Mouse (Mus musculus): Measurements from ENCODE around the gene Cfap58.

Gene Cfap58

DNA sequence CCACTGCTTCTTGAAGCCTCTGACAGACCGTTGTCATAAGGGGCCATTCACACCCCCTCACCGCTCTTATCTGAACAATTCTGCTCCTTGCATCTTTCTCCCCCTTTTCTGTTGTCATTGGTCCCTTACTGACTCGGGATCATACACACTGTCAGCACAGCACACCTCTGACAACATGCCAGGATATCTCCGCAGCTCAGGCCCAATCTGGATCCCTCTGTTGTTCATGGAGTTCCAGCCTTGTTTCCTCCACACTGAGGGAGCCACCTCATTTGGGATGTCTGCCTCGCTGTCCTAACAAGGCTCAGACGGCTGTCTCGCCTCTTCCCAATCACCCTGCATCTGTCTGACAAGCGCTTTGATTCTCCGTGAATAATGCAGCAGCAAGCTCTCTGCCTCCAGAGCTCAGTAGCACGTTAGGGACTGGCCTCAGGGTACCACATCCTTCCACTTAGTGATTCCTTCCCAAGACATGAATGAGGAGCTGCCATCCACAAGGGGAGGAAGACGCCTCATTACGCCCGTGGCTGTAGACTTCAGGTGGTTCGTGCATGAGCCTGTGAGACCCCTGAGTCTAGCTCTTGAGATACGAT is 40.7 kb downstream of the Cfap58 start:
- DNase-seq (ENCODE audit: low read depth, low spot score) = no peak

DNA sequence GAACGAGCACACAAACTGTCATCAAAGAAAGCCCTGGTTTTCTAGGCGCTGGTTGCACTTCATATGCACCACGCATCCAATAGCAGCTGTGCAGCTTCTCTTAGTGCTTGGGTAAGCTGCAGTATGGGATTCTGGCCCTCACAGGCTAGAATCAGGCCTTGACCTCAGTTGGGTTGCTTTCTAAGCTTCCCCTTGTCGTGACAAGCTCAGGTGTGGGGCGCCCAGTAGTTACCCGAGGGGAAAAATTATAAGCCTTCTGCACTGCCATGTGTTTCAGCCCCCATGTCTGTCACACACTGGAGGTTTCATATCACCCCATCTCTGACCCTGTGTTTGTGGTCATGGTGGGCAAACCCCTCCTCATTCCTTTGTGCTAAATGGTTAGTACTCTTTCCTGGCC is 42.0 kb downstream of the Cfap58 start:
- no peak for DNase-seq (ENCODE audit: low read depth, low spot score)

GRCm38 (mm10) chr19:47980241-47980640 is 42.8 kb downstream of the Cfap58 start:
- DNase-seq (ENCODE audit: low read depth, low spot score) = peak; percentile 7

GRCm38 (mm10) chr19:47985606-47986213 is 48.2 kb downstream of the Cfap58 start:
- no peak for DNase-seq (ENCODE audit: low read depth, low spot score)

GRCm38 (mm10) chr19:47987986-47988385 is 50.5 kb downstream of the Cfap58 start:
- no peak for DNase-seq (ENCODE audit: low read depth, low spot score)

- peak; percentile 71 for DNase-seq (ENCODE audit: low read depth, low spot score)
Observed at GRCm38 (mm10) chr19:47988456-47988855, 51.0 kb downstream of the Cfap58 start.

DNA sequence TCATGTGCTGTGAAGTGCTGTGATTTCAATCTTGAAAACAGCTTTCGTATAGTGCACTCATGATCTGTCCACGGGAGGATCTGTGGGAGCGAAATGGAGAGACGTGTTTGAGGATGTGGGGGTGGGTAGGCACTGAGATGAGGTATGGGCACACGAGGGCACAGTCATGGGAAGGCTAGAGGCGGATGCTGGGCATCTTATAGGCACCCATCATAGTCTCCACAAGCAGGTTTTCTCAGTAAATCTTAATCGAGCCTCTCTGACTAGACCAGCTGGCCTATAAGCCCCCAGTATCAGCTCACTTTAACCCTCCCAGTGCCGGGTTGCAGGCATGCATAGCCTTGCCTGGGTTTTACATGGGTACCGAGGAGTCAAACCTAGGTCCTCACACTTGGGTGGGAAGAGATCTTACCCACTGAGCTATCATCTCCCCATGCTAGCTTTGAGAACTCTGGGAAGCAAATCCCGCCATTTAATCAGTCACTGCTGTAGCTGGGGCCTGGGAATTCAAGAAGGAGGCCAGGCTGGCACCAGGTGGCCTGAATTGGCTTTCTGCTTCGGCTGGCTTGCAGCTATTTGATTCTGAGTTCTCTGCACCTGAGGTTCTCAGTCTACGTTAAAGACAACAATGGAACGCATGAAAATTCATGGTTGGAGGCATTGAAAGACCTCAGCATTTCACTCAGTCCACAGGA is 51.6 kb downstream of the Cfap58 start:
- DNase-seq (ENCODE audit: low read depth, low spot score) = no peak

GRCm38 (mm10) chr19:47989575-47989891 is 52.1 kb downstream of the Cfap58 start:
- no peak for DNase-seq (ENCODE audit: low read depth, low spot score)

DNA sequence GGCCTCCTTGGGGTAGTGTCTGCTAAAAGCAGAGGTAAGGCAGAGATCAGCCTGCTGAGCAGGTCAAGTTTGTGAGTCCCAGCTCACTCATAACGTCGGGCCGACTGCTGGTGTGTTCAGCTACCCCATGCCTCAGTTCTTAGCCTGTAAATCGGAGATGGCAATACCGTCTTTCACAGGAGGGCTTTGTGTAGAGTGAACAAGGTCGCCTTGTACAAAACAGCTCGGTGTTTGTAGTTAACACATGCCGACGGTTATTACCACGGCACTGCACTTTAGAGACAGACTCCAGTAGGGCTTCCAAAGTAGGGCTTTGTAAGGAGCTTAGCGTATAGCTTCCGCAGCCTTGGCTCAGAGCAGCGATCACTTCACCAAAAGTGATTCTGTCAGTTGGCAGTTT is 63.8 kb downstream of the Cfap58 start:
- no peak for DNase-seq (ENCODE audit: low read depth, low spot score)

DNA sequence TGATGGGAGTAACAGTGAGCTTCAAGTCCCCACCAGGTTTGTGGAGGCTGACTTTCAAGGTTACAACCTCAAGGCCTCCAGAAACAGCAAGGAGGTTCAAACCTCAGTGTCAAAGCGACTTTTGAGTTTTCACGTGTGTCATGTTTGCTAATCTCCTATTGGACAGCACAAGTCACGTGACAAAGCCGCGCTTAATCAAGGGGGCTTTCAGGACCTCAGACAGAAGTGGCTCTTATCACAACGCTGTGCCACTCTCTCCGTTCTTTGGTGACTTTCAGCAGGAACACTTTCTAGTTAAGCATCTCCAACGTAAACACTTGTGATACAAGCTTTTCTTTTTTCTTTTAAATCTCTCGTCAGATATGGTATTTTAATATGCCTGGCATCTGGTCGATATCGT is 64.3 kb downstream of the Cfap58 start:
- no peak for DNase-seq (ENCODE audit: low read depth, low spot score)

DNA sequence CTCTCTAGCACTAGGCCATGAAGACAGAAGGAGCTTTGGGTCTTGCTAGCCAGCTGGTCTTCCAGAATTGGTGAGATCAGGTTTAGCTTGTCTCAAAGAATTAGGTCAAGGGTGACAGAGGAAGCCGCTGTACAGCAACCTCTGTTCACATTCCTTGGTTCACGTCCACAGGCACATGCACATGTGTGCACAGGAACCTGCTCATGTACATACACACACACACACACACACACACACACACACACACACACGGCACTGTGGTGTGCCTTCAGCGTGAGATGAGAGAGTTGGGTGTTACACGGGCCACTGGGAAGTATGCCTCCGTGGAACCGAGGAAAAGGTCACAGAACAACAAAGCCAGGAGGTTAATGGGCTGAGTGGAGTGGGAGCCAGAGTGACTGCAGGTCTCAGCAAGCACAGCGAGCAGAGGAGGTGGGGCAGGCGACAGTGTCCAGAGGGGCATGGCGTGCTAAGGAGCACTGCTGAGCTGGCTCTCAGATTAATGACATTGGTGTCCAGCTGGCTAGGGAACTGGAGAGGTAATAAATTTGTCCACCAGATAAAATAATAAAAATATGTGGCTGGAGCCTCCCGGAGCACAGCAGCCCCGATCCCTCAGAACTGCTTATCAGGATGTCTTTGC is 71.4 kb downstream of the Cfap58 start:
- DNase-seq (ENCODE audit: low read depth, low spot score) = no peak

DNA sequence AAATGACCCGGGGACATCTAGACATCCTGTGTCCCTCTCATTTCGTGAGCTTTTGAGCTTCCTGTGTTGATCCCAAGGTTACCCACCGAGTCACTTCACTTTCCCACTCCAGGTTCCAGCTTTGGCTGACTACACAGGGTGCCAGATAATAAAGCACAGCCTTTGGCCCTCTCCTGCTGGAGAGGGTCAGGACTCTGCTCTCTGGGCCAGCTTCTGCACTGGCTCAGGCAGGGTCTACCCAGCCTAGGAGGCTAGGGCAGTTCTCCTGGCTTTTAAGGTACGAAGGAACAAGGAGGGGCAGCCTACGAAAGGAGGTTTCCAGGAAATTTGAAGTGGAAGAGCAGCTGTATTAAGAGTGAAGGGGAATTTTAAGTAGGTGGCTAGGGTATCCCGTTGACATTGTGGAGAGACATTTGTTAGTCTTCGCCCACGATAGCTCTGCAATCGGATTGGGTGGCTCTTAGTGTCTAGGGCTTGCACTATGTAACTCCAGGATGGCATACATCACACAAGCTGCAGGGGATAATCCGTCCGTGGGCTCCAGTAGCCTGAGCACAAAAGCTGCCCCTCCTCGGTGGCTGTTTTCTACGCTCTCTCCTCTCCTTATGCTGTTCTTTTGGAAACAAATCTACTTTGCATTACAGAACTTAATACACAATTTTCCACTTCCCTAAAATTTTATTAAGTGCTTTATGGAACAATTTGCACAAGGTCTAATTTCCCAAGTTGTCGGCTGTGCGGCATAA is 72.3 kb downstream of the Cfap58 start:
- DNase-seq (ENCODE audit: low read depth, low spot score) = no peak

- DNase-seq (ENCODE audit: low read depth, low spot score) = no peak
Observed at GRCm38 (mm10) chr19:48020103-48020502, 82.6 kb downstream of the Cfap58 start.

- DNase-seq (ENCODE audit: low read depth, low spot score) = peak; percentile 55
Observed at GRCm38 (mm10) chr19:48021435-48021834, 84.0 kb downstream of the Cfap58 start.

- no peak for DNase-seq (ENCODE audit: low read depth, low spot score)
Observed at GRCm38 (mm10) chr19:48022763-48023162, 85.3 kb downstream of the Cfap58 start.

- DNase-seq (ENCODE audit: low read depth, low spot score) = no peak
Observed at GRCm38 (mm10) chr19:48023726-48024125, 86.3 kb downstream of the Cfap58 start.

GRCm38 (mm10) chr19:48025366-48025765 is 87.9 kb downstream of the Cfap58 start:
- peak; percentile 52 for DNase-seq (ENCODE audit: low read depth, low spot score)

DNA sequence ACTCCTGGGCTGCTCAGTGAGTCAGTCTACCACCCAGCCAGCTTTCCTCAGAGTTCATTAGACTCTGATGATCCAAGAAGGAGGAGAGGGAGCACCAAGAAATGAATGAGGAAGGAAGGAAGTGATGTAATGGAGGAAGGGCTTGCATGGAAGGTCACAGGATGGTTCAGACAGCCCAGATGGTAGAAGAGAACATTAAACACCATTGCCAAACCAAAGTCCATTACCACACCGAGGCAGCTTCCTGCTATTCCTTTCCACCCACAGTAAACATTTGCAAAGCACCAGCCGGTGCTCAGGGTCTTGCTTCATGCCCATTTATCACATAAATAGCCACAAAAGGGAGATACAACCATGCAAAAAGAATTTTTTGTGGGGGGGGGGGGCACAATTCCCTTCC is 89.4 kb downstream of the Cfap58 start:
- DNase-seq (ENCODE audit: low read depth, low spot score) = no peak

DNA sequence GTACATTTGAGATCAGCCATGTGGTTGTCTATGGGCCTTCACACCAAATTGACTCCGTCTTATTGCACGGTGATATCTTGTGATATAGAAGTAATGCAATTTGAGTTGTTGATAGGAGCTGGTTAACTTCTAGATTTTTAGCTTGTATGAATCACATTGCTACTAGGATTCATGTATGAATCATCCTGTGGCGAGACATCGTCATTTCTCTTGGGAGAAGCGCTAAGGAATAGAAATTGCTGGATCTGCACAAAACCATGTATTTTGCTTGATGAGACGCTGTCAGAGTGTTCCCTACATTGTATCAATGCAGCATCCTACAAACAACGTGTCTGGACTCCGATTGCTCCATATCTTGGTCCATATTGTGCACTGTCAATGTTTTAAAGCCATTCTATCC is 102.1 kb downstream of the Cfap58 start:
- DNase-seq (ENCODE audit: low read depth, low spot score) = peak; percentile 55

GRCm38 (mm10) chr19:48047315-48047714 is 109.8 kb downstream of the Cfap58 start:
- DNase-seq (ENCODE audit: low read depth, low spot score) = no peak

GRCm38 (mm10) chr19:48049361-48049760 is 111.9 kb downstream of the Cfap58 start:
- DNase-seq (ENCODE audit: low read depth, low spot score) = no peak

- DNase-seq (ENCODE audit: low read depth, low spot score) = no peak
Observed at GRCm38 (mm10) chr19:48063289-48063688, 125.8 kb downstream of the Cfap58 start.

Data from brain, adult 2 months (tissue).